Mouse (Mus musculus) stomach, embryonic 14.5 days (tissue): ENCODE results near the gene Mtfmt. TPM values are rescaled to one million over a fixed set of nuclear protein-coding genes. Genes with fewer than 3 reads are reported as not detected.

Source experiments
- ATAC-seq: fragments of 200-750 bp; cut with Nextera tagmentation; 2 replicates; pipeline ENCODE4 v1.8.0; 2017; ENCODE audit warnings: low read depth, moderate TSS enrichment; ENCODE audit not compliant: insufficient number of reproducible peaks, insufficient read depth, low FRiP score
- H3K27ac ChIP-seq: fragments of 300-500 bp; sonication (generic); 2 replicates; pipeline ENCODE4 v1.5.1; 2014; ENCODE audit warnings: mild to moderate bottlenecking, low read length, moderate library complexity, mixed read lengths
- H3K27me3 ChIP-seq: fragments of 300-500 bp; sonication (generic); 2 replicates; pipeline ENCODE4 v1.6.1; 2014; ENCODE audit warnings: low read length, control low read depth, mixed read lengths; ENCODE audit not compliant: control insufficient read depth, insufficient read depth
- H3K36me3 ChIP-seq: fragments of 300-500 bp; sonication (generic); 2 replicates; pipeline ENCODE4 v1.6.1; 2014; ENCODE audit warnings: mild to moderate bottlenecking, control low read depth, low read length, moderate library complexity, mixed read lengths; ENCODE audit not compliant: control insufficient read depth, insufficient read depth
- H3K4me1 ChIP-seq: fragments of 300-500 bp; sonication (generic); 2 replicates; pipeline ENCODE4 v1.6.1; 2014; ENCODE audit warnings: low read length, control low read depth, mixed read lengths; ENCODE audit not compliant: control insufficient read depth, insufficient read depth
- H3K4me2 ChIP-seq: fragments of 300-500 bp; sonication (generic); replicated peaks from 2 replicates; pipeline ENCODE4 v1.6.1; 2014; ENCODE audit warnings: low read depth, low read length, control low read depth
- H3K4me3 ChIP-seq: fragments of 300-500 bp; sonication (generic); 2 replicates; pipeline ENCODE4 v1.5.1; 2014; ENCODE audit warnings: low read depth, low read length, control low read depth
- H3K9ac ChIP-seq: fragments of 300-500 bp; sonication (generic); replicated peaks from 2 replicates; pipeline ENCODE4 v1.6.1; 2014; ENCODE audit warnings: low read depth, mild to moderate bottlenecking, control low read depth, low read length, moderate library complexity, mixed read lengths
- H3K9me3 ChIP-seq: fragments of 300-500 bp; sonication (generic); 2 replicates; pipeline ENCODE4 v1.6.1; 2016; ENCODE audit warnings: low read depth, low read length, control low read depth; ENCODE audit not compliant: control insufficient read depth
- WGBS: fragments of 180-500 bp; shearing (Covaris S2); extraction: QIAGEN DNeasy Blood & Tissue Kit; methylation state at CpG from one replicate; pipeline ENCODE4 v1.1.7; 2014; 5-methylcytosine and 5-hydroxymethylcytosine counted together
- polyA plus RNA-seq: library from polyadenylated mRNA; unstranded; fragments of >200 nt; fragmentation: Nextera tagmentation; extraction: Ambion mirVana; gene quantifications from 2 replicates; pipeline ENCODE4 v1.2.1, GENCODE M21; 2014

The Mtfmt gene
- polyA plus RNA-seq, 1 experiment from 2014 or later: 24.1 TPM

DNA sequence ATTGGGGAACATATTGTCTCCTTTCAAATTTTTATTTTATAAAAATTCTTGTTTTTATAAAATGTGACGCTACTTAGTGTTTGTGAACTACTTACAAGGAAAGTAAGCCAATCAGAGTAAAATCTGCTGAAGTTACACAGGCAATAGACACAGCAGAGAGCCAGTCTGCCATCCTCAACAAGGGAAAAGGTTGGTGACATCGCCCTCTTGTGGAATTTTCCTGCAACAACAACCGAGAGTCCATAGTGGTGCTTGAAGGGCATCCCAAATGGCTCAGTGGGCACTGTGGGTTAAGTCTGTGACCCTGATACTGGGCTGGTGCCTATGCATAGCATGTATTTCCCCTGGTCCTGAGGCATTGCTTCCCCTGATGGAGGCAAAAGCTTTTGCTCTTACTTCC, 3.3 kb upstream of the Mtfmt start:
- 2% methylated on average over 3 of the region's 3 CpGs for WGBS
- Histone ChIP-seq H3K4me3 (no peak overlapping the region), H3K9ac (no peak overlapping the region), H3K4me1 (no peaks in the 10 kb centered on the region), H3K9me3 (no peaks in the 10 kb centered on the region), H3K27me3 (no peaks in the 10 kb centered on the region), H3K27ac (no peak overlapping the region), H3K4me2 (no peak overlapping the region), H3K36me3 (no peaks in the 10 kb centered on the region)
- no peak for ATAC-seq

DNA sequence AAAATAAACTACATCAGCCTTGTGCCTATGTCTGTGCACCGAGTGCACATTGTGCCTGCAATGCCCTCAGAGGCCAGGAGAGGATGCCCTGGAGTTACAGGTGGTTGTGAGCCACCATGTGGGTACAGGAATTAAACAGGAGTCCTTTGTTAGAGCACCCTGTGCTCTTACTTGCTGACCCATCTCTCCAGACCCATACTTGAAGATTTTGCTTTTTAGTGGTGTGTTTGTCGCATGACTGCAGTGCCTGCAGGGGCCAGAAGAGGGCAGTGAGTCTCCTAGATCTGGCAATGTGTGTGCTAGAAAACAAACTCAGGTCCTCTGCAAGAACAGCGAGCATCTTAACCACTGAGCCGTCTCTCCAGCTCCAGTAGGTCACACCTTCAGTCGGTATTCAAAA, 1.4 kb upstream of the Mtfmt start:
- Histone ChIP-seq H3K4me1 (no peaks in the 10 kb centered on the region), H3K9me3 (no peaks in the 10 kb centered on the region), H3K4me2 (no peak overlapping the region), H3K27me3 (no peaks in the 10 kb centered on the region), H3K36me3 (peaks cover 4% of the 10 kb centered on the region), H3K9ac (no peak overlapping the region), H3K27ac (no peak overlapping the region), H3K4me3 (no peak overlapping the region)
- ATAC-seq: no peak
- 64% methylated on average over 5 of the region's 5 CpGs for WGBS

DNA sequence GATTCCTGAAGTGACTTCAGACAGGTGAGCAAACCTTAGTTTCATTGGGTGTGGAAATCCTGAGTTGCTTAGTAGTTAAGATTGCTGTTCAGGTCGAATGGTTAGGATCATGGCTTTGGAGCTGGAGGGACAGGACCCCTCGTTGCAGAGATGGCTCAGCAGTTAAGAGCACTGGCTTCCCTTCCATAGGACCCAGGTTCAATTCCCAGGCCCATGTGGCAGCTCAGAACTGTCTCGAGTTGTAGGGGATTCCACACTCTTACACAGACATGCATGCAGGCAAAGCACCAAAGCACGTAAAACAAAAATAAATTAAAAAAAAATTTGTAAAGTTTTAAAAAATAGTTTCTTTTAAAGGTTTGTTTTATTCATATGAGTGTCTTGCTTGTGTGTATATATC, 371 bp upstream of the Mtfmt start:
- Histone ChIP-seq H3K36me3 (peaks cover 4% of the 10 kb centered on the region), H3K4me2 (no peak overlapping the region; the same call in 1 of the 2 replicates), H3K27ac (no peak overlapping the region), H3K4me3 (peak overlapping the region; percentile 79), H3K9me3 (no peaks in the 10 kb centered on the region), H3K4me1 (no peaks in the 10 kb centered on the region), H3K27me3 (no peaks in the 10 kb centered on the region), H3K9ac (no peak overlapping the region)
- WGBS: 70% methylated on average over 4 of the region's 4 CpGs
- ATAC-seq: no peak; the same call in 1 of the 2 replicates

DNA sequence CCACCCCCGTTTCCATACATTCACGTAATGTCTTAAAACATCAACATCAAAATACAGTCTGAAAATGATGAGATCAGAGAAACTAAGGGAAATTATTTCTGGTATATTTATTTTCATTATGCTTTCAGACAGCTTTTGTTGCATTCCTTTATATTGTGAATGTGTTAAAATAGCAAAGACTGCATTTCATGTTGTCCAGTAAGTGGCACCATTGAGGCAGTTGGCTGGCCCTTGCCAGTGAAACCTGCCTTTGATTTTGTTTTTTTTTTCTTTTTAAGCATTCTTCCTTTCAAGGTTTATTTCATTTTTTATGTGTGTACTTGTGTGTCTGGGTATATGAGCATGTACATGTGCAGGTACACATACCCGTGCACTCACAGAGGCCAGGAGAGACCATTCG, 9.1 kb downstream of the Mtfmt start:
- Histone ChIP-seq H3K27me3 (no peaks in the 10 kb centered on the region), H3K4me1 (no peaks in the 10 kb centered on the region), H3K27ac (no peak overlapping the region), H3K9me3 (no peaks in the 10 kb centered on the region), H3K9ac (no peak overlapping the region), H3K36me3 (peaks cover 40% of the 10 kb centered on the region), H3K4me3 (no peak overlapping the region), H3K4me2 (no peak overlapping the region)
- 92% methylated on average over 4 of the region's 4 CpGs for WGBS
- ATAC-seq: no peak

DNA sequence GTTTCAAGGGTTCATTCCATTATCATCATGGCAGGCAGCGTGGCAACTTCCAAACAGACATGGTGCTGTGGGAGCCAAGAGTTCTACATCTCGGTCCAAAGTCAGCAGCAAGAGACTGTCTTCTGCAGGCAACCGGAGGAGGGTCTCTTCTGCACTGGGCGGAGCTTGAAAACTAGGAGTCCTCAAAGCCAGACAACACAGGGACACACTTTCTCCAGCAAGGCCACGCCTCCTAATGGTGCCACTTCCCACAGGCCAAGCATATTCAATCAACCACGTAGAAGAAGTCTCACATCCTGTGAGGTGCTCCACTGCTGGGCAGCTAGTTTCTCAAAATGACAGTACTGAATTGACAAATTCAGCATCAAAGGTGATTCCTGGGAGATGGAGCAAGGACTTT, 12.4 kb downstream of the Mtfmt start:
- Histone ChIP-seq H3K27ac (no peak overlapping the region), H3K4me1 (no peaks in the 10 kb centered on the region), H3K27me3 (no peaks in the 10 kb centered on the region), H3K4me3 (no peak overlapping the region), H3K36me3 (peaks cover 44% of the 10 kb centered on the region), H3K4me2 (no peak overlapping the region), H3K9me3 (no peaks in the 10 kb centered on the region), H3K9ac (no peak overlapping the region)
- no peak for ATAC-seq
- 88% methylated on average over 6 of the region's 6 CpGs for WGBS

DNA sequence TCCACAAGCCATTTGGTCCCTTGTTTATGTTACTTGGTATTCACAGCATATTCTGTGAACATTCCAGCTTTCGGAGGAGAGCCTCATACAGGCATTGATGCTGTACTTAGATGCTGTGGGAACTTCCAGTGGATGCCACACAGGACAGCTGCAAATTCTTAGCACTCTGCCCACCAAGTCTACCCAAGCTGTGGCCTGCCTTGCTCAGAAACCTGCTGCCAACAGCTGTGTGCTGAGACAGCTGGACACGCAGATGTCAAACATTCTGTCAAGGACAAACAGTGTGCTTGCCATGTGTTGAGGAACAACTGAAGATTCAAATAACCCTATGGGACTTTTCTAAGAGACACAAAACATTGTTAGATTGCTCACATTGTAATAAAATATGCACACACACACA, 23.4 kb downstream of the Mtfmt start:
- Histone ChIP-seq H3K9ac (no peak overlapping the region), H3K4me2 (no peak overlapping the region), H3K36me3 (no peaks in the 10 kb centered on the region), H3K9me3 (no peaks in the 10 kb centered on the region), H3K4me1 (peaks cover 8% of the 10 kb centered on the region; the same call in 1 of the 2 replicates), H3K27ac (no peak overlapping the region), H3K27me3 (no peaks in the 10 kb centered on the region), H3K4me3 (no peak overlapping the region)
- no peak for ATAC-seq
- WGBS: 77% methylated on average over 2 of the region's 2 CpGs

DNA sequence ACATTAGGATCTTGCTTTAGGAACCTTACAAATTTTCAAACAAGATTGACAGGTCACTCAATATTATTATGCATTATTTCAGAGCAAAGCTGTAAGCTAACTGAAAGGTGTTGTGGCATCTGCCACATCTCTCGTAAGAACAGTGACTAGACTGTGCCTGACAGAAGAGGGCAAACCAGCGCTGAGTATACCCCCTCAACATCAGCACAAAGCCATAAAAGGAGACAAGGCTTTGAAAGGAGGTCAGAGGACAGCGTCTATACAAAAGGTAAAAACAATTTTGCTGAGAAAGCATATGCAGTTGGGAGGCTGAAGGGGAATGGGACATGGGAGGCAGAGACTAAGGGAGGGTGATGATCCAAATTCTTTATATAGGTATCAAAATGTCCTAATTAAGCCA, 24.6 kb downstream of the Mtfmt start:
- peak overlapping the region; percentile 18; the same call in 1 of the 2 replicates for H3K27ac ChIP-seq
- no peak for ATAC-seq
- no peak overlapping the region for H3K9ac ChIP-seq
- WGBS: 42% methylated on average over 3 of the region's 3 CpGs
- H3K4me2 ChIP-seq: peak overlapping the region; percentile 55
- no peaks in the 10 kb centered on the region for H3K36me3 ChIP-seq
- no peaks in the 10 kb centered on the region for H3K27me3 ChIP-seq
- H3K4me3 ChIP-seq: peak overlapping the region; percentile 81; the same call in 1 of the 2 replicates
- no peaks in the 10 kb centered on the region for H3K9me3 ChIP-seq
- H3K4me1 ChIP-seq: peaks cover 8% of the 10 kb centered on the region; the same call in 1 of the 2 replicates

DNA sequence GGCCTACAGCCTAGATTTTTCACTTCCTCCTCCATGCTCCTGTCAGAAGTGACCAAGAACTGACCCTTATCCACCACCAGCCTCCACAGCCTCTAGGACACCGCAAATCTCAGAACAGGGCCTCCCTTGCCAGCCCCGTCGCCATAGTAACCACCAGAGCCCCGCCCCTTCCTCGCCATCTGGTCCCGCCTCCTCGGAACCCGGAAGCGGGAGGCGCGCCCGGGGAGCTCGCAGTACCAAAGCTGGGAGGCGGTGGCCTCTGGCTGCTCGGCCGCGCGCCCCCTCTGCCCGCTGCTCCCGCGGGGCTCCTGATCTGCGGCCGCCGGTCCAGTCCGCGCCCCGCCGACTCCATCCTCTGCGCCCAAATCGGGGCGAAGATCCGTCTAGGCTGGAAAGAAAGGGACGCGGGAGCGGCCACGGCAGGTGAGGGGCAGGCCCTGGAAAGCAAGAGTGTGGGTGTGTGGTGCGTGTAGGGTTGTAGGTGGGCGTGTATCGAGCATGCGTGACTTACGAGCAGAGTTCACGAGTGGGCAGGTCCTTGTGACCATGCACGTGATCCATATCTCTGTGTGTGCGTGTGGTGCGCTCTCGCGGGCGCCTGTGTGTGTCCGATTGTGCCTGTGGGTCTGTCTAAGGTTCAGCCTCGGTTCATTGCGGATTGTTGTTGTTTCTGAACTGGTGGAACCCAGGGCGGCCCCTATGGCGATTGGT, 25.3 kb downstream of the Mtfmt start, which contains the start of gene Spg21:
Gene Spg21, plus strand, starts transcription at position 216 of the 711 bp plus-strand sequence.
- peak within 1 kb of the TSS; percentile 87 for H3K27ac ChIP-seq
- H3K36me3 ChIP-seq: peaks cover 4% of the 10 kb centered on the region
- WGBS: under 1% methylated on average over 53 of the region's 53 CpGs
- no peaks in the 10 kb centered on the region for H3K9me3 ChIP-seq
- H3K4me3 ChIP-seq: peak within 1 kb of the TSS; percentile 81
- H3K4me1 ChIP-seq: peaks cover 8% of the 10 kb centered on the region; the same call in 1 of the 2 replicates
- peak within 1 kb of the TSS; percentile 67 for H3K9ac ChIP-seq
- H3K27me3 ChIP-seq: no peaks in the 10 kb centered on the region
- ATAC-seq: peak; percentile 94
- peak within 1 kb of the TSS; percentile 55 for H3K4me2 ChIP-seq
